Mouse (Mus musculus) left cerebral cortex, postnatal 10 days (tissue): ENCODE data around the gene Vpreb3. TPM values are rescaled to one million over a fixed set of nuclear protein-coding genes. Genes with fewer than 3 reads are reported as not detected.
"Not testable (repeated sequence)": the region's sequence is repeated elsewhere in the genome, so short reads cannot be mapped to it uniquely, and the experiment has no call there.

Experiments
- DNase-seq, 2 experiments: peaks; one replicate each; pipeline ENCODE4 v3.0.0; 2021 to 2022; ENCODE audit warnings: low spot score in 2 of 2, mixed read lengths in 1 of 2; ENCODE audit errors: extremely low spot score in 1 of 2
- intact Hi-C: fragments of 180-260 bp; cut with DNase I; formaldehyde crosslinking; loops from one replicate; pipeline ENCODE4 v1.15.1; 2025
- total RNA-seq, 2 experiments: library from RNA; stranded (reverse); gene quantifications; 2 replicates each; pipeline ENCODE4 v1.2.3; 2021

Gene Vpreb3
- total RNA-seq, 2 experiments from 2014 or later, result not detected

- DNase-seq, result no peak
- intact Hi-C loops, result loop anchor here (5.0 to 10.0 kb wide), 3 partner anchors 52 to 362 kb away; partner anchors contain the start of gene Ggt5
Observed at GRCm38 (mm10) chr10:75949053-75950045, 6.5 kb downstream of the Vpreb3 start.

DNA sequence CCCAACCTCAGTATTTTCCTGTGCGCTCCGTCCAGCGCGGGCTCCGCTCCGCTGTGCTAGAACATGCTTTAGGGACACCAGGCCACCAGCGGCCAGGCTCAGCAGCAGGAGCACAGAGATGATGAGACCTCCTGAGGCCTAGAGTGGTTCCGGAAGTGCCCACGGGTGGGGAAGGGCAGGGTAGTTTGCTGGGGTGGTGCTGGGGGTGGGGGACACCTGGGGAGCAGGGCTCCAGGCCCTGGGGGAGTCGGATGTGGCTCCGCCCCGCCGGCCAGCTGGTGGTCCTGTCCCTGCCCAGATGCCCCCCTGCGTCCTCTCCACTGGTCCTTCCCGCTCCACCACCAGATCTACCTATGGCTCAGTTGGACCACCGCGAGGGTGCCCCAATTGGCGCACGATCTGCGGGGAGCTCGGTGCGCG is 7.9 kb downstream of the Vpreb3 start:
- intact Hi-C loops, result loop anchor here (5.0 to 10.0 kb wide), 3 partner anchors 54 to 364 kb away; partner anchors contain the start of gene Ggt5
- no peak for DNase-seq

DNA sequence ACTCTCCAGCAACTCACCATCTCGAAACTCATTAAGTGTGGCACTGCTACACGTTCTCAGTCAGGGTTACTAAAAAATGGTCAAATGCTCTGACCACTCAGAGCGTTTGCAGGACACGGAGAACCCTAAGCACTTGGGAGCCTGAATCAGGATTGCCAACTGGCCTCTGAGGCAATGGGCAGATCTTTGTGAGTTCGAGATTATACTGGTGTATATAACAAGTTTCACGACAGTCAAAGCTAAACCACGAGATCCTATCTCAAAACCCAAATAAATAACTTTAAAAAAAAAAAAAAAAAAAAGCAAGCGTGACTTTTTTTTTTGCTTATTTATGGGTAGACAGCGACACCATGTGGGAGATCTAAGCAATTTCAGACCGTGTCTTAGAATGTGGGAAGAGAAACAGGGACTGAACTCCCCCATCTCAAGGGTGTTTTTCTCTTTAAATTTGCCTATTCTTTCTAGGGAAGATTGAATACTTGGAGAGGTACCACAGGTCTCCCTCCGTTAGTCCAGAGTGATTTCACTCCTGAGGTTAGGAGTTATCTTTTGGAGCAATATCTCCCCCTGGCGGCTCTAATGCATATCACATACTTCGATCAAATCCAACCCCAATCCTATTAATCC is 8.7 kb downstream of the Vpreb3 start:
- intact Hi-C loops, result loop anchor here (5.0 to 10.0 kb wide), 3 partner anchors 54 to 364 kb away; partner anchors contain the start of gene Ggt5
- no peak for DNase-seq

DNA sequence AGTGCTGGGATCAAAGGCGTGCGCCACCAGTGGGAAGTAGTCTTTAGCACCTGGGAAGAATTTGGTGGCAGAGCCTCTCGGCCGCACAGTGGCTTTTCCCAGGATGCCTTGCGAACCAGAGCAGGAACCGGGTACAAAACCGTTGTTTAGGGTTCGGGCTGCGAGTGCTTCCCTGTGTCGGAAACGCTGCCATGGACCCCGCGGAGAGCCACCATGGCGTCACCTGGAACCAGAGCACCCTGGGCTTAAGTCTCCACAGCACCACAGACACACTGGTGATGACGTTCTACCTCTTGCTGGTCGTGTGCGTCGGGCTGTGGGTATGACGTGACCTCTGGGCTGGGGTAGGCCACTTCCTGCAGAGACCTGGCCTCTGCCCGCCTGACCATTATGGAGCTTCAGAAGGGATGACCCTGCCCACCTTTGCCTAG is 11.5 kb downstream of the Vpreb3 start, which contains the start of gene Gm5134:
Gene Gm5134 (plus strand): TSS at position 134 of the 431 bp plus-strand sequence.
- DNase-seq, result no peak
- intact Hi-C loops, result loop anchor here (5.0 to 10.0 kb wide), 3 partner anchors 57 to 367 kb away; partner anchors contain the start of gene Ggt5

- intact Hi-C loops, result loop anchor here (10.0 kb wide), 1 partner anchor 231 kb away; no protein-coding TSS in a partner anchor
- DNase-seq, result no peak
Observed at GRCm38 (mm10) chr10:75973846-75974245, 31.0 kb downstream of the Vpreb3 start.

DNA sequence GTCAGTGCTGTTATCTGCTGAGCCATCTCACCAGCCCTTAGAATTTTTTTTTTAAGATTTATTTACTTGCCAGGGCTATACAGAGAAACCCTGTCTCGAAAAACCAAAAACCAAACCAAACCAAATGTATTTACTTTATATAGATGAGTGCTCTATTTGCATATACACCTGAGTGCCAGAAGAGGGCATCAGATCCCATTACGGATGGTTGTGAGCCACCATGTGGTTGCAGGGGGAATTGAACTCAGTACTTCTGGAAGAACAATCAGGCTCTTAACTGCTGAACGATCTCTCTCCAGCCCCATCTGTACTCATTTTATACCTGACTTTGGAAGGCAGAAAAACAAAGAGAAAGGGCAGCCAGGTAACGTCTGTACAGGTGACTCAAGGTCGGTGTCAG is 32.4 kb downstream of the Vpreb3 start:
- no peak for DNase-seq
- intact Hi-C loops, result loop anchor here (10.0 kb wide), 1 partner anchor 230 kb away; no protein-coding TSS in a partner anchor

DNA sequence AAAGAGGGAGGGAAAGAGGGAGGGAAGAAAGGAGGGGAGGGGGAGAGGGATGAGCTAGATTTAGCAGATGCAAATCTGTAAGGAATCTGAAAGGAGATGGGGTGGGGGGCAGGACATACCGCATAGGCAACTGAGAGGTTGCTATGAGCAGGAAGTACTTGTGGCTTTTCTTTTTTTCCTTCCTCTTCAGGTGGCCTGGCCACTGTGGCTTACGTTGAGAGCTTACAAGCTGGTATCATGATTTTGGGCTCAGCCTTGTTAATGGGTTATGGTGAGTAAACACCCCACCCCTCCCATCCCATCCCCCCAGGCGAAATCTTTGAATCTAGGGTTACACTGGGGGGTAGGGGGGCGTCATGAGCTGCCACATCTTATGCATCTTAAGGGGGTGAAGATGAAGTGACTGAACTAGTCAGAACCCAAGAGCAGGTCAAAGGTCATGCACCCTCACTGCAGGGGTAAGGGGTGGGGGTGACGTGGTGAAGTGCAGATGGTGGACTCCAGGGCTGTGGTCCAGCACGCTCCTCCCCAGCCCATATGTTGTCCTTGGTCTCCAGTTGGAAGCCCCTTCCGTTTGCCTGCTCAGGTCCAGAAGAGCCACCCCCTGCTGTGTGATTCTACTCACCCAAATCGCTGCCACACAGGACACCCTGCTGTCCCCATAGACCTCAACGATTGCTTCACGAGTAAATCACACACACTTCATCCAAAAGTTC is 35.4 kb downstream of the Vpreb3 start:
- intact Hi-C loops, result loop anchor here (10.0 kb wide), 1 partner anchor 227 kb away; no protein-coding TSS in a partner anchor
- DNase-seq, result no peak

DNA sequence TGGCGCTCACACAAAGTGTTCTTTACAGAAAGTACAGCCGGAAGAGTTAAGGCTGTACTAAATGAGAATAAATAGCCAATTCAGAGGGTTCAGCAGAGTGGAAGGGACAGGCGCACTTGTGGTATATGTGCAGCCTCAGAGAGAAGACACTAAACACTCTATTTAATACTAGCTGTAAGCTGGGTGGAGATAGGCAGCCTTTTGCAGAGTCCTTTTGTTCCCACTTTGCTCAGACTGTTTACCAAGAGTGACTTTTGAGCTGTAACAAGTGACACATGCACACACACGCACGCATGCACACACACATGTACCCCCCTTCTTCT is 35.9 kb downstream of the Vpreb3 start:
- intact Hi-C loops, result loop anchor here (10.0 kb wide), 1 partner anchor 226 kb away; no protein-coding TSS in a partner anchor
- no peak for DNase-seq

- DNase-seq, result peak in 1 of 2 experiments; percentile 50
- intact Hi-C loops, result loop anchor here (10.0 kb wide), 1 partner anchor 225 kb away; no protein-coding TSS in a partner anchor
Observed at GRCm38 (mm10) chr10:75979432-75979831, 36.6 kb downstream of the Vpreb3 start.

GRCm38 (mm10) chr10:75990430-75991042 is 47.7 kb downstream of the Vpreb3 start:
- DNase-seq, result no peak
- intact Hi-C loops, result no loop called here

GRCm38 (mm10) chr10:75993616-75994240 is 50.9 kb downstream of the Vpreb3 start:
- intact Hi-C loops, result no loop called here
- no peak for DNase-seq

DNA sequence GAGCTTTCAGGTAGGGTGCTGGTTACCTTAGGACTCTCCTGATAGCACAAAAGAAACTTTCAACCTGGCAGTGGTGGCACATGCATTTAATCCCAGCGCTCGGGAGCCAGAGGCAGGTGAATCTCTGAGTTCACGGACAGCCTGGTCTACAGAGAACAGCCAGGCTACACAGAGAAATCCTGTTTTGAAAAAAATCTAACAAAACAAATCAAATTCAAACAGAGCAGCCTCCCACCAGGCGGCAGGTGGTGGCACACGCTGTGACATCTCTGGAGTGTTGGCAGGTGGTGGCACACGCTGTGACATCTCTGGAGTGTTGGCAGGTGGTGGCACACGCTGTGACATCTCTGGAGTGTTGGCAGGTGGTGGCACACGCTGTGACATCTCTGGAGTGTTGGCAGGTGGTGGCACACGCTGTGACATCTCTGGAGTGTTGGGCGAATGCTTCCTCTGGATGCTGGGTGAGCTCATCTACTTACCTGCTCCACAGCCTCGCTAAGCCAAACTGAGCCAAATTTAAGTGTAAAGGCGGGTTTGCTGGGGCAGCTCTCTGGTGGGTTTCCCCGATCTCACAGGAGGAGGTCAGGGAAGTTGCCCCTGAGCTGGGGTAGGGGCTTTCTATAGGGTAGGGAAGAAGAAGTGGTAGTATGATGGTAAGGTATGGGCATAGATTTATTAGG is 51.8 kb downstream of the Vpreb3 start:
- intact Hi-C loops, DNase-seq: not testable (repeated sequence)

GRCm38 (mm10) chr10:75995463-75995862 is 52.6 kb downstream of the Vpreb3 start:
- no peak for DNase-seq
- intact Hi-C loops, result no loop called here

- no peak for DNase-seq
- intact Hi-C loops, result no loop called here
Observed at GRCm38 (mm10) chr10:75996315-75996714, 53.5 kb downstream of the Vpreb3 start.
